Mouse (Mus musculus): Measurements from ENCODE around the gene Selenof.

The Selenof gene

DNA sequence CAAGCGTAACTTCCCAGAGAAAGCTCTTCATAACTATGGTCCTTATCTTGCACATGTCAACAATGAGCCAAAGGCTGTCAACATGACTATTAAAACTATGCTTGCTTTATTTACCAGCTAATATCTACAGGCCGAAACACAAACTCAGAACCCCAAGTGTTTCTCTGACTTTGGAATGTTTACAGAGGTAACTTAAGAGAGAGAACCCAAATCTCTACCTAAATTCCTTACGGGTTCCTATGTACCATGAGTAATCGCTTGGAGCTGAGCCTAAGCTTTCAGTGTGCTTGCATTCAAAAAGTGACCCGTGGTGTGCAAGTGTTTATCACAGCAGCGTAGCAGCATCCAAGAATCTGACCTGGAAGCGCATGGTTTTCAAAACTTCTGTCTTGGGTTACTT is 4.9 kb upstream of the Selenof start:
- no peak for DNase-seq

DNA sequence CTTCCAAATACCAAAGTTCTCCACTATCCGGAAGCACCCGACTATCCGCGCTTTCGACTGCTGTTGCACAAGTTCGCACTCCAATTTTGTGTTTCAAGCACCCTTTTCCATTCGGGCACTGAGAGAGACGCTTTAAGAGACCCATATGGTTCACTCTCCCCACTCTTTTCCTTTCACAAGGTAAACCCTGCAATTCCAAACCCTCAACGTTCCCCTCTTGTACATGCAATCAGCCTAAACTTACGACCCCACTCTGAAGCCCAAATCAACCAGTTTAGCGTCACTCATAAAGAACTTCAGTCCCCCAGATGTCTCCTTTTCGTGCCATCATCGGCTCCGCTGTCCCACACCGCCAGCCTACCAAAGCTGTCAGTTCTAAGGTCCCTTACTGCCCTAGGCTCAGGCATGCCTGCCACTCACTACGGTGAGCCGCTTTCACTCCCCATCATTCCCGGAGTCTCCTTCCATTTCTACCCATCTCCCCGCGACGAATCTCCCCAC is 1.2 kb upstream of the Selenof start:
- peak; percentile 23 for DNase-seq

DNA sequence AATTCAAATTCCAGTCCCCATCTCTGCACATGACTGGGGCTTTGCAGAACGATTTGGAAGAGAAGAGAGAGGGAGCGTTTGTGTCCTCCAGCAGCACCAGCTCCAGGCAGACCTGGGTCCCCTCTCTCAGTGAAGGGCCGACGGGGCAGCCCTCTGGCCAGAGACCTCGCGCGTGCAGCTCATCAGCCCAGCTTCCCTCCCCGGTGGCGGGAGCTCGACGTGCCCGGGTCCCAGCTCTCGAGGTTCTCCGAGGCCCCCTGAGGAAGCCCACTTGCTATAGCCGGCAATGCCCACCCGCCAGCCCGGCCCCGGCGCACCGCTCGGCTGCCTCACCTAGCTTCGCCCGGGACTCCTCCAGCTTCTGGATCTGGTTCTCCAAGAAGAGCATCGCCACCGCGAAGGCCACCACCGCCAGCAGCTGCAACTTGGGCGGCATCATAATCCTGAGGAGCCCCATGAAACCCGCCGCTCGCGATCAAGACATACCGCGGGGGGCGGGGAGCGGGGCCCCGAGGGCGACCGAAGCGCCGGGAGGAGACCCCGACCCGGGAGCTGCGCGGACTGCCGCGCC is 618 bp upstream of the Selenof start:
- DNase-seq, result no peak

DNA sequence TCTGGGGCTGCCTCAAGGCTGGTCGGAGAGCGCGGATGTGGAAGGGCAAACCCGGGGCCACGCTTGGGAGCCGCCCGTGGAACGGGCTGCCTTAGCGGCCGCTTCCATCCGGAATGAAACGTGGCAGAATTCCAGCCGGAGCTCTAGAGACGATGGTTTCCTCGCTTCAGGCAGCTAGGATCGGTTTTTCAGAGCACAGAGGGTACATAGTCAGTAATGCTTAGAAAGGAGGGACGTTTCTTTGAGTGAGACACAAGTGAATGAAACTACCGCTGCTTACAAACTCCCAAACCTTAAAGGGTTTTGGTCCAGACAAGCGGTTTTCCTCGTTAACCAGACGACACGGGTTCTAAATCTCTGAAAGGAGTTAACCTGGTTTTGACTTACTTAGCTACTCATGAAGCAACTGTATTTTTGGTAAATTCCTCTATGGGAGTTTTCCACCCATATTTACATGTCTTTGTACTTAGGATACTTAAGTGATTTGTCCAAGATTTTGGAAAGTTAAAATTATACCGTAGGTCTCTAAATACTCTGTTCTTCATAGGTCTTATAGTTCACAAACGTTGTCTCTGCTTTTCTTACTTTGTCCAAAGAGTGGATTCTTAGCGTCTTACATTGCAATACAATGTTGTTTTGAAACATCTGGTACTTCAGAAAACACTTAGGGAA is 848 bp downstream of the Selenof start:
- no peak for DNase-seq

DNA sequence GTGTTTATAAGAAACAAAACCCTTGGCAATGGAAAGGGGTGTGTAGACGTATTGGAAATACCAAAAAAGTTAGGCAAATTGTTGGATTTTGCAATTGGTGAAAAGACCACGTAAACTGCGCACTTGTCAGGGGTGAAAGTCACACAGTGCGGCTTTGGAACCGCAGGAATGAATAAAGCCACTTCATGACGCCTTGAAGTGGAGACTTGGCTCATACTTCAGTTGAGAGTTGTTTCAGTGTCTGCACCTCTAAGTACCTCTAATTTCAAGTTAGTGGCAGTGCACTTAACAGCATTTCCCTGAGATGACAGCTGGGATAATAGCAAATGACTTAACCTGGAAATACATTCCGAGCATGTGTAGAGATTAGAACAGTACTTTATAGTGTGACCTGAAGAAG is 4.2 kb downstream of the Selenof start:
- no peak for DNase-seq

DNA sequence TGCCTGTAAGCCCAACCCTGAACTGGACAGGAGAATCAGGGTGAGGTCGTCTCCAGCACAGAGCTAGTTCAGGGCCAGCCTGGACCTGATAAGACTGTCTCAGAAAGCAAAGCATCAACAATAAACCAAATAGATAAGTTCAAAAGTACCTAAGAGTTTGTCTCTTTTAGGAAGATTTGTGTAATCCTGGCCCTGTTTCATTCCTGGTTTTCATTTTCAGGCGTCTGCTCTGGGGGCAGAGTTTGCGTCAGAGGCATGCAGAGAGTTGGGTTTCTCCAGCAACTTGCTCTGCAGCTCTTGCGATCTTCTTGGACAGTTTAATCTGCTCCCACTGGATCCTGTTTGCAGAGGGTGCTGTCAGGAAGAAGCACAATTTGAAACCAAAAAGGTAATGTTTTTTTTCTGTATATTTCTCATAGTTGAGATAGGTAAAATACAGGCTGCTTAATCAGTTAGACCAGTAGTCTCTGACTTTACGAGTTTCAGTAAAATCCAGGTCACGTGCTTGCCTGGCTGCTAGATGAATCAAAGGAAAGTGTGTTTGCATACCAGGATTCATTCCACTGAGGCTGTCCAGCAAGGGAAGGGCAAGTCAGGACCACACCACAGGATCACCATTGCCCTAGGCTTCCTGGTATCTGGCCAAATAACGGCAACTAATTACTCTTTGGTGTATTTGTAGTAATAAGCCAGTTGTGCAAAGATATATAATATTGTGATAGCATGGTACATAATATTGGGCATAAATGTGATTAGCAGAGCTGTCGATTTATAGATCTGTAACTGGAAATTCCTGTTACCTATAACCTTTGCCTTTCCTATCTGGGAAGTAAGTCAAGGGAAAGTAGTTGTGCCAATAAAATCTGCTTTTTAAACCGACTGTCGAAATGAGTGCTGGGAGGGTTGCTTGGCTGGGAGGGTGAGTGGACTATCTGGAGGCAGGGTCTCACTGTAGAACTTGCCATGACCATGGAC is 7.5 kb downstream of the Selenof start:
- no peak for DNase-seq

DNA sequence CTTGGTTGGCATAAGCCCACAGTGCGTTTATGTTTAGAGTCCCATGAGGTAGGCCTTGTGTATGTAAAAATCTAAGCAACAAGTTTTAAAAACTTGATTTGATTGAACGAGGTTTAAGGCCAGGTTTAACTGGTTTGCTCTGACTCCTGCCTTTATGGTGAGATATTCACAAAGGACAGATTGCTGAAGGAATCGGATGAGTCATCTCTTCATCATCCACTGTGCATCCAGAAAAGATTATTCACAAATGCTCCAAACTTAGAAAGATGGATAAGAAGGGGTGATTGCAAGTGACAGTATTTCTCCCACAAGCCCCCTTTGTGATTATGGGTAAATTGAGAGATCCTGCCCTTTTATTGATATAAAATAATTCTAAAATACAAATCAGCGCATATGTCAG is 8.8 kb downstream of the Selenof start:
- no peak for DNase-seq

DNA sequence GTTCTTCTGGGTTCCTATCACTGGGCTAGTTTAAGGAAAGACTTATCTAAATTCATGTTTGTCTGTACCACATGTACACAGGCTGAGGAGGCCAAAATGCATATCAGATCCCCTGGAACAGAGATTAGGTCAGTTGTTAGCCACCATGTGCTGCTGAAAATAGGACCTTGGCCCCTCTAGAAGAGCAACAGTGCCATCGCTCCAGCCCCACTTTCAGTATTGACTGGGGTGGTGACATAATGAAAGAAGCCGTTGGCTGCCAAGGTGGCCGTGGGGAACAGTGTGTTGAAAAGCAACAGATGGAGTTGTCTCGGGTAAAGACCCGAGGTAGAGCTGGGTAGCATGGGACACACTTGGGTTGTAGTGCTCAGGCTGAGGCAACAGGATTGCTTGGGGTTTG is 9.7 kb downstream of the Selenof start:
- no peak for DNase-seq

DNA sequence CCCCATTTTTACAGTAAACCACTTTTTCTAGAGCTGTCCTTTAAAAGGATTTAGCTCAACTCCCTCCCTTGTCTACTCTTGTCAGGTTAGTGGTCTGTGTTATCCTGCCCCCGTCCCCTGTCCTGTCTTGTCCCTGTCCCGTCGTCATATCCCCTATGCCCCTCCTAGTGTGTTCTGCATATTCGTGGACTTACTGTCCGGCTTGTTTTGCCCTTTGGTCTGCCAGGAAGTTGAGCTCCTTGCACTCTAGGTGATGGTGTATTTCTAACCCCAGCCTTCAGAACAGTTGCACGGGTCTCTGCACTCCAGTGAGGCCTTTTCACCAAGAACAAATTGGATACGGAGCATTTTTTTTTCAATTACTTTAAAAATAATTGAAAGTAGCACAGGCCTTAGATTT is 10.2 kb downstream of the Selenof start:
- DNase-seq, result no peak

DNA sequence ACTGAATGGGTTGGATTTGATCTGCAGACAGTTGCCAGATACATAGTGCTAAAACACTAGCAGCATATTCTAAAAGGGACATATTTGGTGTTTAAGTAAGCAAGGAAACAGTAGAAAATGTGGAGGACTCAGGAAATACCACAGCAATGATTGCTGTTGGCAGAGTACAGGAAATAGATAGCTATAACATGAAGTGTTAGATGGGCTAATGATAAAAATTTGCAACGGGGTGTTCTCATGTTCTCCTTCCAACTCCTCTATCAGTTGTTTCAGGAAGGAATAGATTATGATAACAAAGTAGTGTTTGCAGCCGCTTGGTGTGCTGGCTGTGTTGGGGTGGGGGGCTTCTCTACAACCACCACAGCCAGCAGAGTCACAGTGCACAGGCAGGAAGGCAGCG is 11.7 kb downstream of the Selenof start:
- no peak for DNase-seq

DNA sequence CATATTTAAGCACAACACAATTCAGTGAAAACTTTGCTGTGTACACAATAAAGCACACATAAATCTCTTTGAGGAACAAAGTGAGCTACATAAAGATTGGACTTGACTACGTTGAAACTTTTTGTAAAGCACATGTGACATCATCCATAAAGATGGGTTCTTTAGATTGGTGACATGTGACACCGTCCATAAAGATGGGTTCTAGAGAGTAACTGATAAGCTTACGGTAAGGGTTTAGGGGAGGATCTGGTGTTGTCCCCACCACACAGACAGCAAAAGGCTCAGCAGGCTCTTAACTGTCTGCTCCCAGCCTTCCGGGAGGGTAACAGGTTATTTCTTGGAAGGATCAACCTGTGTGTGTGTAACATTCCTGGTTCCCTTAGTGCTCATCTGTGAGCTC is 12.2 kb downstream of the Selenof start:
- no peak for DNase-seq

DNA sequence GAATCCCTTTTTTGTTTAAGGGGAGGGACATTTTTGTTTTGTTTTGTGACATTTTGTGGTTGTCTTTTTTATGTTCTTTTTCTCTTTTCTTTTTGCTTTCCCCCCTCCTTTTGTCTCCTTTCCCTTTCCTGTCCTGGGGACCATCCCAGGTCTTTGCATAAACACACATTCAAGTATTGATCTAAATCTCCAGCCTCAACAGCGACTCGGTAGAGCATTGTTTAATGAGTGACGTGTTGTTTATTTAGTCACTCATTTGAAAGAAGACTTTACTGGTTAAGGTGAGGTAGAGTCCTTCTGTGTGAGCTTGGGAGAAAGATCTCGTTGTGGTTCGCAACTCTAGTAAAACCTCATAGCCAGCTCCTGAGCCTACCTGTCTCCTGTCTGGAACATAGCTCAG is 13.7 kb downstream of the Selenof start:
- DNase-seq, result no peak

DNA sequence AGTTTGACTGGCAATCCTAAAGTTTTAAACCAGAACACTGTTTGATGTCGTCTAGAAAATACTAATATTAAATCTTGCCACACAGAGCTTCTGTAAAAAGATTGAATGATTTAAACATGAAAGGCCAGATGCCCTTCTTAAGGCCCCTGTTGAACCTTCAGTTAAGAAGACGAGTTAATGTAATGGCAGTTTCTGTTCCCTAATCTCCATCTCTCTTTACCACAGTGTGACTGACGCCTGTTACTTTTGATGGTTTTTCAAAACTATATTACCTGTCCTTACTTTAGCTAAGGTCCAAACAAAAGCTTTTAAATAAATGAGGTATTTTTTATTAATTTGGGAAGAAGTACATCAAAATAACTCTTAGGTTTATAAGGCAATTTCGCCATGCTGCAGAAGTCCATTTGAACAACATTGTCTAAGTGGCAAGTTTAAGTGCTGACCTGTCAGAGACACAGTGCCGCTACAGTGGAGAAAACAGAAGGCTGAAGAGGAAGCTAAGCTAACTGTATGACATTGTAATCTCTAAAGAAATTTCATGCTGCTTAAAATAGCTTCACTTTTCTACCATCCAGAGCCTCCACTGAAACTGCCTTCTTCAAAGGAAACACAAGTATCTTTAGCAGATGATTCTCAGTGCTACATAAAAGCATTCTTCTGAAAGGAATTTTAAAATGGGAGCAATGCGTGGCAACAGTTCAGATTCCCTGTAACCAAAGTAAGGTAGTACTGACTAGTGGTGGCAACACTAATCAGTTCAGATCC is 14.9 kb downstream of the Selenof start:
- DNase-seq, result no peak

DNA sequence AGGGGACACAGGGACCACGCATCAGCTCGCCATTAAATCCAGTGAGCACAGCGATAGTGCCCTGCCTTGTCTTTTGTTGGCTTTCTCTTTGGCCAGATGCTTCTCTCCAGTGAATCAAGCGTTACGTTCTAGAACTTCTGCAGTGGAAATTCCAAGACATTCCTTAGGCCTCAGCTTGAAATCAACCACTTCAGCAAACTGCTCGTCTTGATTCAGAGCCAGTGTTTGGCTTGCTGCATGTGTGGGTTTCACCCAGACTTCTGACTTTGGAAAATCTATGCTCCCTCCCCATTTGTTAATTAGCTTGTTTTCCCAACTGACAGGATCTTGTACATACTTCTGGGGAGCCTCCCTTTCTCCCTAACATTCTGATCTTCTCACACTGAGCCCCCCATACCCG is 16.6 kb downstream of the Selenof start:
- DNase-seq, result no peak

DNA sequence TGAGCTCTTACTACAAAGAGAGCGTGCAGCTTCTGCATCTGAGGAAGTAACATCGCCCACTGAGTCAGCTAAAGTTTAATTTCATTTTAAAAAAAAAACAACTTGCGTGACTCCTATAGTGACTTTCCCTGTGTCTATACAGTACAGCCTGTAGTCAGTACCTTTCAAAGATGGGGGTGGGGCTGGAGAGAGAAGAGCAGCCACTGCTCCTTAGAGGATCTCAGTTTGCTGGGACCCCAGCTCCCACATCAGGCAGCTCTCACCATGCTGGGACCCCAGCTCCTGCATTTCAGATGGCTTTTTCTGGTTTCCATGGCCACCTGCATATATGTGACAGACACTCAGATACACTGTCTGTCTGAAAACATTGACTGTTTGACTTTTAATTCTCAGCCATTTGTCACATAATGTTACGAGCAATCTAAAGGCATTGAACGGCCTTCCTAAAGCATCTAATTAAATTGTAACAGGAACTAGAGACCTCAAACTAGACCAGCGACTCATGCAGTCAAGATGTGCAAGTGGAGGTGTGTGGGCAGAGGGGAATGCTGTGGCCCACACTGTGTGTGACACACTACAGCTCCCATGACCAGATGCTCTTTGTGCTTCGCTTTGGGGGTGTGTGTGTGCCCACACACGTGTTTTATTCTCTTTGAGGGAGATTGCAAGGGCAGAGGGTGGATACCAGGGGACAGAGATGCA is 19.2 kb downstream of the Selenof start:
- no peak for DNase-seq

DNA sequence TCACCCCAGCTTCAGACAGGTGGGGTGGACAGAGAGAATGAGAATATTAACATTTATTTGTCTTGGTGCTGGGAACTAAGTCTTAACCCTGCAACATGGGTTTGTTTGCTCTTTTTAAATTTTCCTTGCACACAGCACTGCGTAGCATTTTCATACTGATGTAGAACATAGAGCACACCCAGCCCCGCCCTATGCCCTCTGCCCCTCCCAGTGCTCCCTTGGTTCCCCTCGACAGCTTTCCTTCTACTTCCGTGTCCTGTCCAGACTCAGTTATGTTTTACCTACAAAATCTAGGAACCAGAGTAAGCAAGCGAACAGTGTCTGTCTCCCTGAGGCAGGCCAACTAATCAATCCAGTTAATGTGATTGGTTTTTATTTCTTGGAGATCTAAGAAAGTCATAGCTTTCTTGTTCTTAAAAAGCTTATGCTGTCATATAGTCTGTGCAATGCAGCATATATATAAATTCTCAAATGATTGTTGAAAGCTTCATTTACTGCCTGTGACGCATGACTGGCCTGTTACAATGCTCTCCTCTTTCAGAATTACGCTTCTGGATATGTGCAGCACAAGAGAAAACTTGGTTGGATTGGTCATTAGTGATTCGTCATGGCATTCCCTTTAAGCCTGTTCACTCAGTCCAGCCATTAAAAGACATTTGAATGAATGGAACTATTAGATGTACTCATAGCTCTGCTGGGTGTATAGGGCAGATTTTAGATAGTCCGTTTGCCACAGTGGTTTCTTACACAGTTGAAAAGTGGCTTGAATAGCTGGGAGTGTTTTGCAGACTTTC is 23.1 kb downstream of the Selenof start:
- DNase-seq, result no peak

DNA sequence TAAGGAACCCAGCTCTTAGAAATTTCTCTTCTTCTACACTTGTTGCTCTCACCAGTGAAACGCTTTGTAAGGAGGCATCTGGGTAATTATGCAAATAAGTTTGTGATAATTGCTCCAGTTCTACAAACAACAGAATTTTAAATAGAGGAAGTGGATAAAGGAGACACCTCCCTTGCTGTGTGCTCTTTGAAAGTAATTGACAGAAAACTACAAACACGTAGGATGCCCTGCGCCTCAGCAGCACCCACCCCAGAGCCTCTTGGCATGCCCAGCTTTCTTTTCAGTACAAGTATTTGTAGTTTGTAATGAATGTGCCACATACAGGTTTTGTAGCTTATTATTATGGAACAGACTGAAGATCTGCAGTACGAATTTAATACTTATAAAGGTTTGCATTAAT is 27.0 kb downstream of the Selenof start:
- no peak for DNase-seq

DNA sequence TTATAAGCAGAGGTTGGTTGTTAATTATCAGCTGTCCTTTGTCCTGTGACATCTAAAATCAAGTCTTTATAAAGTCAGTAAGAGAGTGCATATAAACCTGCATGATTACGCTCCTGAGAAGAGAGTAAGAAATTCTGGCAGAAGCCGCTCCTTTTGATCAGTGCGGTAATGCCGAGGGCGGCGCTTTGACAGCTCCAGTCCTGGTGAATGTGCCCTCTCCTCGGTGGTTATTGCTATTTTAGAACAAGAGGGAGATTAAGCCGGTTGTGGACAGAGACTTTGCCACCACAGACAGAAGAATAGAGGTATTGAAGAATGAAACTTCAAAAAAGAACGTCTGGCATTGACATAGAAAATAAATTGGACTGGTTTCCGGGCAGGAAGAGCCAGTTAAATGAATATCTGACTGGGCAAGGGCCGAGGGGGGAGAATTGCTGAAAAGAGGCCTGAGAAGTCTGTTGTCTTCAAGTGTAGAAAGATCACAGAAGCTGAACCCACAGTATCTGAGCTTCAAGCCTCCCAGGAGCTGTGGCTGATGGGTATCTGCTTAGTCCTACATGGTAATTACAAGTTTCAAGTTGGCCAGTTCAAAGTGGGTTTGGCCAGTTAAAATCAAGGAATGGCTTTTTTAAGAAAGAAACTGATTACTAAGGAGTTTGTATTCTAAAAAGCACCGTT is 27.8 kb downstream of the Selenof start:
- DNase-seq, result no peak

DNA sequence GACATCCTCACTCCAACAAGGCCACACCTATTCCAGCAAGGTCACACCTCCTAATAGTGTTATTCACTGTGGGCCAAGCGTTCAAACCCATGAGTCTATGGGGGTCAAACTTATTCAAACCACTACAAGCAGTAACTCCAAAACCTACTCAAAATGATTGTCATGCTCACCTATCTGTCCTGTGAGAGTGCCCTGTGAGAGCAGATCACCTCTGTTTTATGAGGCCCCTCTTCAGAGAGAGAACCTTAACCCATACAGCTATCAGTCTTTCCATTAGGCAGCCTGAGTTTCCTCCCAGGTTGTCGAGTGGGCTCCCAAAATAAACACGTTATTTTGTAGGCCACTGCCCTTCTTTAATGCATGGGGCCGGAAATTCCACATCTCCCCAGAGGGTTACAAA is 32.3 kb downstream of the Selenof start:
- DNase-seq, result no peak

DNA sequence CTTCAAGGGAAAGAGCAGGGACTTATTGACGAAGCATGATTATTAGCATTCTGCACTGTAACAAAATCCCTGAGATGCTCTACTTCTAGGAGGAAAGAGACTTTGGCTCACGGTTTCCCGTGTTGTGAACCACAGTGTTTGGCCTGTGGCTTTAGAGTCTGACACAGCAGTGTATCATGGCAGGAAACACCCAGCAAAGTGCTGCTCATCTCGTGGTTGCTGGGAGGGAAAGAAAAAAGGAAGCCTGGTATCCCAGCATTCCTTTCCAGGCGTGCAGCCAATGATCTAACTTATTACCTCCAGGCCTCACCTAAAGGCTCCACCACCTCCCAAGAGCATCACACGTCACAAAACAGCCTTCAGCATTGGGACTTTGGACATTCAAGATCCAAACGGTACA is 32.7 kb downstream of the Selenof start:
- DNase-seq, result no peak

DNA sequence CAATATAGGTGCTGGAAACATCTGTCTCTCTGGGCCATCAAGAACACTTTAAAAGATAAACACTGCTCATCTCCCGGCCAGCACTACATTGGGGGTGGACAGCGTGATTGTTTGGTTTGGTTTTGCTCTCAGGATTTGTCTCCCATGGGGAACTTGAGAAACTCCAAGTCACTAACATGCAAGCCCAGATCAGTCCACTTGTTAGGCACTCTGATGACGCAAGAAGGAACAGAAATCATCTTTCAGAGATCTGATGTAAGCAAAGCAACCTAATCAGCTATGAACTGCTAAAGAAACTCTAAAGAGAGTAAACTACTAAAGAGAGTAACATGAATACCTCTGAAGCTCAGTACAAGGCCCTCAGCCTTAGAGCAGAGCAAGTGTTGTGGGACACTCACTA is 33.5 kb downstream of the Selenof start:
- no peak for DNase-seq

All from kidney, adult 18-20 months (tissue).